Mouse (Mus musculus): Measurements from ENCODE around the gene B9d1. TPM values are rescaled to one million over a fixed set of nuclear protein-coding genes. Genes with fewer than 3 reads are reported as not detected.

The B9d1 gene
- 0.61 TPM for polyA plus RNA-seq (2014; fragmentation: Illumina TruSeq; extraction: RNeasy Lipid Tissue Mini Kit (QIAGEN cat#74804); ENCODE audit: low read depth, low replicate concordance)

GRCm38 (mm10) chr11:61504713-61505257 is at the start of gene B9d1:
Gene B9d1 (plus strand): TSS chr11:61505144.

GRCm38 (mm10) chr11:61484613-61485540 is 20.1 kb upstream of the B9d1 start, which contains the start of gene Mfap4:
Gene Mfap4 (plus strand): TSS chr11:61485431.

GRCm38 (mm10) chr11:61494129-61494997 is 10.6 kb upstream of the B9d1 start, which contains the start of gene Mapk7:
Gene Mapk7 (minus strand): TSS chr11:61494406.

Other genes with a start within 250 kb of the B9d1 start
- 108 TPM for gene Aldh3a2, start 237.7 kb upstream of the B9d1 start, polyA plus RNA-seq (2014; fragmentation: Illumina TruSeq; extraction: RNeasy Lipid Tissue Mini Kit (QIAGEN cat#74804); ENCODE audit: low read depth, low replicate concordance)
- gene Slc47a2, start 162.3 kb upstream of the B9d1 start, polyA plus RNA-seq (2014; fragmentation: Illumina TruSeq; extraction: RNeasy Lipid Tissue Mini Kit (QIAGEN cat#74804); ENCODE audit: low read depth, low replicate concordance): not detected
- 445 TPM for gene Slc47a1, start 126.8 kb upstream of the B9d1 start, polyA plus RNA-seq (2014; fragmentation: Illumina TruSeq; extraction: RNeasy Lipid Tissue Mini Kit (QIAGEN cat#74804); ENCODE audit: low read depth, low replicate concordance)
- gene Rnf112, start 51.0 kb upstream of the B9d1 start, polyA plus RNA-seq (2014; fragmentation: Illumina TruSeq; extraction: RNeasy Lipid Tissue Mini Kit (QIAGEN cat#74804); ENCODE audit: low read depth, low replicate concordance): not detected
- 0.32 TPM for gene Mfap4, start 19.7 kb upstream of the B9d1 start, polyA plus RNA-seq (2014; fragmentation: Illumina TruSeq; extraction: RNeasy Lipid Tissue Mini Kit (QIAGEN cat#74804); ENCODE audit: low read depth, low replicate concordance)
- 0.69 TPM for gene Mapk7, start 10.7 kb upstream of the B9d1 start, polyA plus RNA-seq (2014; fragmentation: Illumina TruSeq; extraction: RNeasy Lipid Tissue Mini Kit (QIAGEN cat#74804); ENCODE audit: low read depth, low replicate concordance)
- 12.4 TPM for gene Epn2, start 74.5 kb downstream of the B9d1 start, polyA plus RNA-seq (2014; fragmentation: Illumina TruSeq; extraction: RNeasy Lipid Tissue Mini Kit (QIAGEN cat#74804); ENCODE audit: low read depth, low replicate concordance)
- 0.44 TPM for gene Grap, start 148.1 kb downstream of the B9d1 start, polyA plus RNA-seq (2014; fragmentation: Illumina TruSeq; extraction: RNeasy Lipid Tissue Mini Kit (QIAGEN cat#74804); ENCODE audit: low read depth, low replicate concordance)
- gene Fam83g, start 178.9 kb downstream of the B9d1 start, polyA plus RNA-seq (2014; fragmentation: Illumina TruSeq; extraction: RNeasy Lipid Tissue Mini Kit (QIAGEN cat#74804); ENCODE audit: low read depth, low replicate concordance): 0.49 TPM
- gene Slc5a10, start 215.7 kb downstream of the B9d1 start, polyA plus RNA-seq (2014; fragmentation: Illumina TruSeq; extraction: RNeasy Lipid Tissue Mini Kit (QIAGEN cat#74804); ENCODE audit: low read depth, low replicate concordance): 18.9 TPM